Mouse (Mus musculus) forebrain, embryonic 12.5 days (tissue): Measurements from ENCODE around the gene Arf5. TPM values are rescaled to one million over a fixed set of nuclear protein-coding genes. Genes with fewer than 3 reads are reported as not detected.

Experiments used
- ATAC-seq: fragments of 200-750 bp; cut with Nextera tagmentation; 2 replicates; pipeline ENCODE4 v1.8.0; 2017; ENCODE audit warnings: moderate TSS enrichment; ENCODE audit not compliant: low FRiP score
- H3K27ac ChIP-seq: fragments of 300-500 bp; sonication (generic); 2 replicates; pipeline ENCODE4 v1.5.1; 2016; ENCODE audit warnings: mild to moderate bottlenecking
- H3K27me3 ChIP-seq: fragments of 300-500 bp; sonication (generic); 2 replicates; pipeline ENCODE4 v1.6.1; 2016; ENCODE audit warnings: mild to moderate bottlenecking
- H3K36me3 ChIP-seq: fragments of 300-500 bp; sonication (generic); replicated peaks from 2 replicates; pipeline ENCODE4 v1.6.1; 2016; ENCODE audit warnings: mild to moderate bottlenecking
- H3K4me1 ChIP-seq: fragments of 300-500 bp; sonication (generic); 2 replicates; pipeline ENCODE4 v1.6.1; 2016
- H3K4me2 ChIP-seq: fragments of 300-500 bp; sonication (generic); 2 replicates; pipeline ENCODE4 v1.6.1; 2016; ENCODE audit warnings: mild to moderate bottlenecking, moderate library complexity
- H3K4me3 ChIP-seq: fragments of 300-500 bp; sonication (generic); replicated peaks from 2 replicates; pipeline ENCODE4 v1.5.1; 2016; ENCODE audit warnings: mild to moderate bottlenecking
- H3K9ac ChIP-seq: fragments of 300-500 bp; sonication (generic); 2 replicates; pipeline ENCODE4 v1.6.1; 2016; ENCODE audit warnings: mild to moderate bottlenecking
- H3K9me3 ChIP-seq: fragments of 300-500 bp; sonication (generic); 2 replicates; pipeline ENCODE4 v1.6.1; 2016
- WGBS: fragments of 180-500 bp; shearing (Covaris S2); methylation state at CpG from one replicate; pipeline ENCODE4 v1.1.7; 2016; 5-methylcytosine and 5-hydroxymethylcytosine counted together
- polyA plus RNA-seq: library from polyadenylated mRNA; unstranded; fragments of >200 nt; fragmentation: Nextera tagmentation; extraction: Ambion mirVana; gene quantifications from 2 replicates; pipeline ENCODE4 v1.2.1, GENCODE M21; 2016

Gene Arf5
- polyA plus RNA-seq, 1 experiment from 2014 or later: 291 TPM

- Histone ChIP-seq H3K27ac (no peak overlapping the region), H3K4me3 (no peak overlapping the region), H3K27me3 (no peaks in the 10 kb centered on the region), H3K4me2 (no peak overlapping the region), H3K9me3 (no peaks in the 10 kb centered on the region), H3K4me1 (no peaks in the 10 kb centered on the region), H3K9ac (no peak overlapping the region), H3K36me3 (peaks cover 3% of the 10 kb centered on the region)
- 82% methylated on average over 10 of the region's 10 CpGs for WGBS
- no peak for ATAC-seq
Measured at GRCm38 (mm10) chr6:28430795-28431537, 7.6 kb downstream of the Arf5 start.

DNA sequence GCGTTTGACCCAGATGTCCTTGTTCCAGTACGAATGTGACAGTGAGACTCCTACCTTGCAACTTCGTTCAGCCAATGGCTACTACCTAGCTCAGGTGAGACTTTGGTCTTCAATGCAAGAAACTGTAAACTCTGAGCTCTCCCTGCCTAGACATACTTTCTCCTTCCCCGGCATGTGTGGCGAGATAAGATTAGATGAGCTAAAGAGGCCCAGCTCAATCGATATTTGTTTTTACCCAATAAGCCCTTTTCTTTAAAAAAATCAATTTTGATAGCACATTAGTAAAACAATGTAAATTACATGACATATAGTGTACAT is 8.1 kb downstream of the Arf5 start:
- H3K9ac ChIP-seq: no peak overlapping the region
- WGBS: 80% methylated on average over 6 of the region's 6 CpGs
- H3K27me3 ChIP-seq: no peaks in the 10 kb centered on the region
- no peak overlapping the region for H3K4me2 ChIP-seq
- no peak for ATAC-seq
- no peak overlapping the region for H3K27ac ChIP-seq
- no peaks in the 10 kb centered on the region for H3K9me3 ChIP-seq
- no peaks in the 10 kb centered on the region for H3K36me3 ChIP-seq
- H3K4me3 ChIP-seq: no peak overlapping the region
- no peaks in the 10 kb centered on the region for H3K4me1 ChIP-seq

DNA sequence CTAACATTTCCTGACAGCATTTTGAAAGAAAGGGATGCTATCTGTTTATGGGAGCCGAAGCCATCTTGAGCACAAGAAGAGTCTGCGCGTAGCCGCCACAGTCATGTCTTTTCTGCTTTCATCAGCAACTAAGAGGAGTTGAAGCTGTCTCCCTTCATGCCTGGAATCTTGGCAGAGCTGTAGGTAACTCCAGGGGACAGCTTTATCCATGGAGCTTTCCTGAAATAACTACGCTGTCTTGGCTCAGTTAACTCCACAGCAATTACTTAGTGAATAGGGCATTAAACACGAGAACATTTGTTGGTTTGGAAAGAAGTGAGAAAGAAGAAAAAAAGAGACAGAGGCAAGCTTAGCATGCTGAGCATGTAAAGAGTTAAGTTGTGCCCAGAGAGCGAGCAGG is 24.6 kb downstream of the Arf5 start:
- no peak overlapping the region for H3K4me2 ChIP-seq
- no peak overlapping the region for H3K4me3 ChIP-seq
- no peak overlapping the region for H3K27ac ChIP-seq
- peaks cover 4% of the 10 kb centered on the region; the same call in 1 of the 2 replicates for H3K4me1 ChIP-seq
- H3K27me3 ChIP-seq: peaks cover 35% of the 10 kb centered on the region
- WGBS: 82% methylated on average over 7 of the region's 7 CpGs
- no peaks in the 10 kb centered on the region for H3K9me3 ChIP-seq
- H3K36me3 ChIP-seq: no peaks in the 10 kb centered on the region
- no peak overlapping the region for H3K9ac ChIP-seq
- no peak for ATAC-seq

GRCm38 (mm10) chr6:28449253-28449652 is 25.9 kb downstream of the Arf5 start, which contains the start of gene Pax4:
TSS of gene Pax4 (minus strand) at chr6:28449353.
- no peak within 1 kb of the TSS for H3K27ac ChIP-seq
- H3K27me3 ChIP-seq: peaks cover 39% of the 10 kb centered on the region
- H3K4me2 ChIP-seq: no peak within 1 kb of the TSS
- H3K36me3 ChIP-seq: no peaks in the 10 kb centered on the region
- 80% methylated on average over 2 of the region's 2 CpGs for WGBS
- no peak for ATAC-seq
- H3K4me1 ChIP-seq: peaks cover 4% of the 10 kb centered on the region; the same call in 1 of the 2 replicates
- no peaks in the 10 kb centered on the region for H3K9me3 ChIP-seq
- no peak within 1 kb of the TSS for H3K9ac ChIP-seq
- no peak within 1 kb of the TSS for H3K4me3 ChIP-seq

GRCm38 (mm10) chr6:28450481-28450880 is 27.1 kb downstream of the Arf5 start:
- peaks cover 39% of the 10 kb centered on the region for H3K27me3 ChIP-seq
- no peak overlapping the region for H3K4me3 ChIP-seq
- peaks cover 4% of the 10 kb centered on the region; the same call in 1 of the 2 replicates for H3K4me1 ChIP-seq
- no peak overlapping the region for H3K9ac ChIP-seq
- no peak overlapping the region for H3K4me2 ChIP-seq
- ATAC-seq: no peak
- H3K27ac ChIP-seq: no peak overlapping the region
- no peaks in the 10 kb centered on the region for H3K36me3 ChIP-seq
- no peaks in the 10 kb centered on the region for H3K9me3 ChIP-seq
- 16% methylated on average over 5 of the region's 5 CpGs for WGBS

DNA sequence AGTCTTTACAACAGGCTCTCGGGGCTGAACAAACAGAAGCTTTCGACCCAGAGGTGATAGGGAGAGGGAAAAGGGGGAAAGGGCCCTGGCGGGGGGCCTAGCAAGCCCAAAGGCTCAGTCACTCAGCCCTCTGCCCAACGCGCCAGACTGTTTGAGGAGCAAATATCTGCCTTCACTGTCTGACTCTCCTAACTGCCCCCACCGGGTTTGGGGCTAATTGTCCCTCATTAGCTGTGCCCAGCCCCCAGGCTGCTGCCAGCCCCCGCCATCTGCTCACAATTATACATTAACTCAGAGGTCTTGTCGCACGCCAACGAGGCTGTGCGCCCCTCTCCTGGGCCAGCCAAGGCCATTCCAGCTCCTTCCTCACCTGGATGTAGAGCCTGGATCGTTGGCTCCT is 27.6 kb downstream of the Arf5 start:
- 4% methylated on average over 12 of the region's 12 CpGs for WGBS
- ATAC-seq: no peak

DNA sequence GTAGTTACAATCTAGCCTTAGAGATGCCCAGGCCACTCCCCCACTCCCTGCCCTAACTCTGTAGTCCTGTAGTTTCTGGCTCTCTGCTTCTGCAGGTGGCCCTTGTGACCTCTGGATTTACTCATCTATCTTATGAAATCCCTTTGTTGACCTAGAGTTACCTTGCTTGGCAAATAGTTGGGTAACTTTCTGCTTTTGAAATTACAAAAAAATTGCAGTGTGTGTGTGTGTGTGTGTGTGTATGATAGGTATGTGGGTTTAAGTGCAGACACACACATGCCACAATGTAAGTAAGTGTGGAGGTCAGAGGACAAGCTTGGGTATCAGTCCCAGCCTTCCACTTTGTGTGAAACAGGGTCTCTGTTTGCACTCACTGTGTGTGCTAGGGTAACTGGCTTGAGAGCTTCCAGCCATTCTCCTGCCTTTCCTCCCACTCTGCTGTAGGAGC is 35.9 kb downstream of the Arf5 start:
- Histone ChIP-seq H3K9ac (no peak overlapping the region), H3K36me3 (no peaks in the 10 kb centered on the region), H3K27me3 (no peaks in the 10 kb centered on the region), H3K9me3 (no peaks in the 10 kb centered on the region), H3K4me1 (no peaks in the 10 kb centered on the region), H3K4me3 (no peak overlapping the region), H3K4me2 (no peak overlapping the region), H3K27ac (no peak overlapping the region)
- no peak for ATAC-seq

More for the DNA sequence above, 27.6 kb downstream of the Arf5 start:
- no peaks in the 10 kb centered on the region for H3K9me3 ChIP-seq
- H3K4me3 ChIP-seq: no peak overlapping the region
- no peak overlapping the region for H3K9ac ChIP-seq
- no peak overlapping the region for H3K27ac ChIP-seq
- no peak overlapping the region for H3K4me2 ChIP-seq
- H3K27me3 ChIP-seq: peaks cover 39% of the 10 kb centered on the region
- peaks cover 4% of the 10 kb centered on the region; the same call in 1 of the 2 replicates for H3K4me1 ChIP-seq
- no peaks in the 10 kb centered on the region for H3K36me3 ChIP-seq

DNA sequence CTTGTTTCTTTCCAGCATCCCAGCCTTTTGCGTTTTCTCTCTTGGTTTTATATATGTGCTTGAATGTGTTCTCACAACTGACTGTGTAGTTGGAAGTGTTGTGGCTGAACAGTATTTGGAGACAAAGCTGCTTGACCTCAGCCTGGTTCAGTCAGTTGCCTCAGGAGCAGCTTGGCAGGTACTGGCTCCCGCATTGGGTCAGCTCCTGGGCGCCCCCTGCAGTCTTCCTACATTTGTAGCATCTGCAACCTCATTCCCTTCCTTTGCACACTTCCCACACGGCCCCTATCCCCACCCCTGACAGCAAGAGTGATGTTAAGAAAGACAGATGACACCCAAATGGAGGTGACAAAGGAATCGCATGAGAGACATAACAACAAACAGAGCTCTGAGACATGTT is 37.2 kb downstream of the Arf5 start:
- Histone ChIP-seq H3K4me3 (no peak overlapping the region), H3K4me1 (no peaks in the 10 kb centered on the region), H3K9me3 (no peaks in the 10 kb centered on the region), H3K27me3 (no peaks in the 10 kb centered on the region), H3K27ac (no peak overlapping the region), H3K4me2 (no peak overlapping the region), H3K36me3 (no peaks in the 10 kb centered on the region), H3K9ac (no peak overlapping the region)
- no peak for ATAC-seq
- WGBS: 13% methylated on average over 5 of the region's 5 CpGs

- Histone ChIP-seq H3K4me1 (no peaks in the 10 kb centered on the region), H3K27me3 (no peaks in the 10 kb centered on the region), H3K9me3 (no peaks in the 10 kb centered on the region), H3K4me3 (no peak overlapping the region), H3K4me2 (no peak overlapping the region), H3K27ac (no peak overlapping the region), H3K36me3 (no peaks in the 10 kb centered on the region), H3K9ac (no peak overlapping the region)
- WGBS: 67% methylated on average over 6 of the region's 6 CpGs
- no peak for ATAC-seq
Measured at GRCm38 (mm10) chr6:28464630-28465029, 41.3 kb downstream of the Arf5 start.

DNA sequence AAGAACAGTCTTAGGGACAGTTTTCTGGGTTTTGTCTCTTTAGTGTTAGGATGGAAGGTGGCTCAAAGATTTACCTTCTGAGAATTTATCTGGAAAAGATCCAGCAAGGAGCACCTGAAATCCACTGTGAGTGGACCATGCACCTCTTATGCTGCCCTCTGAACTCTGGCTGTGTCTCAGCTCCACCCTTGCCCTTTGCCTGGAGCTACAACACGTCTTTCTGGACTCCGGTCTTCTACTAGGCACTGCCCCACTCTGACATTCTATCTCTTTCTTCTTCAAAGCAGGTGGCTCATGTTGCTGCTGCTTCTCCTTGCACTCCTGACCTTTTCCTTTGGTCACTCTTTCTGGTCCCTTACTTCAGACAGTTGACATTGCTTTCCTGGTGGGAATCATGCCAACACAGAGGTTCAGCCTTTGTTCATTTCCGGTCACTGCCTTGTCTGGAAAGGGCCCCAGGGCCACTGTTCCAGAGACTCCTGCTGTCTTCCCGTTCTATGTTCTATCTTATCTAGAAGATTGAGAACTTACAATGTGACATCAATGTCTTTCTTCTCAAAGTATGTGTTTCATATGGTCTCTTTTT is 46.8 kb downstream of the Arf5 start:
- Histone ChIP-seq H3K9ac (no peak overlapping the region), H3K27ac (no peak overlapping the region), H3K36me3 (no peaks in the 10 kb centered on the region), H3K4me1 (no peaks in the 10 kb centered on the region), H3K27me3 (no peaks in the 10 kb centered on the region), H3K9me3 (no peaks in the 10 kb centered on the region), H3K4me2 (no peak overlapping the region), H3K4me3 (no peak overlapping the region)
- WGBS: 78% methylated on average over 4 of the region's 4 CpGs
- no peak for ATAC-seq

DNA sequence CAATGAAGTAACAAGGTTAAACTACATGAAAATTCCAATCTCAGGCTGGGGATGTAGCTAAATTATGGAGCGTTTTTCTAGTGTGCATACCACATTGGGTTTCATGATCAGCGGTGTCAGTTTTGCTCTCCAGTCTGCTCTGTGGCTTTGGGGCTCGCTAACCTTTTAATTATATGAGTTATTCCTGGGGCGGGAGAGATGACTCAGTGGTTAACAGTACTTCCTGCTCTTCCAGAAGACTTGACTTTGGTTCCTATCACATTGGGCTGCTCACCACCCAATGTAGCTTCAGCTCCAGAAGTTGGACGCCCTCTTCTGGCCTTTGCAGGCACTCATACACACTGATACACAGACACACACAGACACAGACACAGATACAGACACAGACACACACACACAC is 47.3 kb downstream of the Arf5 start:
- Histone ChIP-seq H3K9me3 (no peaks in the 10 kb centered on the region), H3K4me1 (no peaks in the 10 kb centered on the region), H3K27ac (no peak overlapping the region), H3K27me3 (no peaks in the 10 kb centered on the region), H3K36me3 (no peaks in the 10 kb centered on the region), H3K4me3 (no peak overlapping the region), H3K9ac (no peak overlapping the region), H3K4me2 (no peak overlapping the region)
- WGBS: 80% methylated on average over 5 of the region's 5 CpGs
- no peak for ATAC-seq

DNA sequence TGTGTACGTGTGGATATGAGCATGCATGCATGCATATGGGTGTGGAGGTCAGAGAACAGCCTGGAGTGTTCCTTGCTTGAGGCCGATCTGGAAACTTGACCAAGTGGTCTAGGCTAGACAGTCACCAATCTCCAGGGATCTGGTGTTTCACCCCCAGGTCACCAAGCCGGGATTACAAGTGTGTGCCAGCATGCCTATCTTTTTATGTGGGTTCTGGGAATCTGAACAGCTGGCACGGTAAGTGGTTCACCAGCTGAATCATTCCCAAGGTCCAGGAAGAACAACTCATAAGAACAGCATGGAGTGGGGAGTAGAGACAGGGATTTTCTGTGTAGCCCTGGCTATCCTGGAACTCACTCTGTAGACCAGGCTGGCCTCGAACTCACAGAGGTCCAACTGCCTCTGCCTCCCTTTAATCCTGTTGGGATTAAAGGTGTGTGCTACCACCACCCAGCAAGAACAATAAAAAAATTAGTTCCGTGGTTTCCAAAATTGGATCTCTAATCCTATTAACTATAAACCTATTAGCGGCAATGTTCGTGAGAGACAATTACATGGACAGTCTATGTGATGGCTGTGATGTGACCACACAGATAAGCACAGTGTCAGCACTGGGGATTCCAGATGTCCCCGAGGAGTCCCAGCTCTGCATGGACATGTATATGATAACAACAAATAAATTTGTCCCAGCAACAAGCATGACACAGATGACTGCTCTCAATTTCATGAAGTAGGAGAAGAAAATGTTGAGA is 48.1 kb downstream of the Arf5 start:
- H3K9me3 ChIP-seq: no peaks in the 10 kb centered on the region
- no peak overlapping the region for H3K4me3 ChIP-seq
- H3K27ac ChIP-seq: no peak overlapping the region
- 86% methylated on average over 9 of the region's 9 CpGs for WGBS
- no peak overlapping the region for H3K9ac ChIP-seq
- H3K36me3 ChIP-seq: no peaks in the 10 kb centered on the region
- no peaks in the 10 kb centered on the region for H3K4me1 ChIP-seq
- no peaks in the 10 kb centered on the region for H3K27me3 ChIP-seq
- no peak for ATAC-seq
- H3K4me2 ChIP-seq: no peak overlapping the region
